19 mouse cellular contexts compared by ENCODE assay signal in genomic region chr10:25790363-25790821, GRCm38 (mm10).
DNase-seq lines count a peak whose midpoint lies in the region; ATAC-seq and TF ChIP-seq lines count a peak whose summit lies in the region.
"Had no signal": no experiment of that assay in that cellular context is flagged by ENCODE, and none has a peak within 500 bp of the region (broad histone marks: within the 10 kb centered on the region; RNA-seq: fewer than 3 reads in every experiment).

No protein-coding gene starts in this region.

- no peak overlapping the region for H3K27ac ChIP-seq in lung, embryonic 14.5 days (ENCODE audit: low read depth)
- no peak overlapping the region for H3K27ac ChIP-seq in intestine, embryonic 15.5 days
- H3K27ac ChIP-seq: hindbrain, embryonic 10.5 days; limb, embryonic 12.5 days; neural tube, embryonic 12.5 days had no signal

- no peaks in the 10 kb centered on the region for H3K4me1 ChIP-seq in lung, embryonic 14.5 days (ENCODE audit: insufficient read depth)
- no peaks in the 10 kb centered on the region for H3K4me1 ChIP-seq in lung, adult 2 months (ENCODE audit: control insufficient read depth, insufficient read depth, low read length)
- no peaks in the 10 kb centered on the region for H3K4me1 ChIP-seq in intestine, embryonic 15.5 days (replicated peaks)
- H3K4me1 ChIP-seq: hindbrain, embryonic 10.5 days; limb, embryonic 12.5 days; neural tube, embryonic 12.5 days had no signal

- no peak overlapping the region for H3K4me2 ChIP-seq in lung, embryonic 14.5 days
- H3K4me2 ChIP-seq in intestine, embryonic 15.5 days (replicated peaks), result no peak overlapping the region
- H3K4me2 ChIP-seq: limb, embryonic 12.5 days; neural tube, embryonic 12.5 days had no signal

- H3K36me3 ChIP-seq in lung, embryonic 14.5 days (ENCODE audit: insufficient read depth), result no peaks in the 10 kb centered on the region
- H3K36me3 ChIP-seq in intestine, embryonic 15.5 days, result no peaks in the 10 kb centered on the region
- H3K36me3 ChIP-seq: hindbrain, embryonic 10.5 days; limb, embryonic 12.5 days; neural tube, embryonic 12.5 days had no signal

- H3K9me3 ChIP-seq in lung, embryonic 14.5 days (ENCODE audit: low read depth, low read length), result no peaks in the 10 kb centered on the region
- H3K9me3 ChIP-seq in intestine, embryonic 15.5 days, result no peaks in the 10 kb centered on the region
- H3K9me3 ChIP-seq: hindbrain, embryonic 10.5 days; limb, embryonic 12.5 days; neural tube, embryonic 12.5 days had no signal

- TF ChIP-seq CTCF in lung, embryonic 14.5 days (IDR thresholded peaks at IDR 0.05; ENCODE audit: low read depth), result no peak
- TF ChIP-seq CTCF in lung, adult 2 months (IDR thresholded peaks at IDR 0.05; ENCODE audit: insufficient read depth, low read length), result no peak

- 59% methylated on average over 3 of the region's 3 CpGs for WGBS in lung, embryonic 14.5 days
- WGBS in lung, adult 2 months, result 59% methylated on average over 3 of the region's 3 CpGs
- 54% methylated on average over 3 of the region's 3 CpGs for WGBS in intestine, embryonic 15.5 days

- no peak overlapping the region for H3K9ac ChIP-seq in lung, embryonic 14.5 days
- H3K9ac ChIP-seq in intestine, embryonic 15.5 days, result no peak overlapping the region
- H3K9ac ChIP-seq: limb, embryonic 12.5 days; neural tube, embryonic 12.5 days had no signal

- 0 out of 2 replicates have a peak, but pooled peaks have one; percentile 41 for ATAC-seq in frontal cortex, adult (ENCODE audit: low TSS enrichment)
- ATAC-seq in lung, embryonic 14.5 days (ENCODE audit: insufficient read depth), result no peak
- ATAC-seq in intestine, embryonic 15.5 days, result no peak
- ATAC-seq: forebrain, embryonic 14.5 days; midbrain, embryonic 16.5 days had no signal

- no peak for TF ChIP-seq POLR2A in lung, adult 2 months (IDR thresholded peaks at IDR 0.05; ENCODE audit: borderline replicate concordance, extremely low read depth, low read depth, low read length)

- no peaks in the 10 kb centered on the region for H3K27me3 ChIP-seq in lung, embryonic 14.5 days (ENCODE audit: insufficient read depth, low read length)
- no peaks in the 10 kb centered on the region for H3K27me3 ChIP-seq in intestine, embryonic 15.5 days (replicated peaks)
- H3K27me3 ChIP-seq: CH12.LX; limb, embryonic 12.5 days; neural tube, embryonic 12.5 days had no signal

- no peak overlapping the region for H3K4me3 ChIP-seq in lung, embryonic 14.5 days (ENCODE audit: low read depth, low read length)
- no peak overlapping the region for H3K4me3 ChIP-seq in lung, adult 2 months (replicated peaks; ENCODE audit: extremely low read depth, low read depth, low read length)
- no peak overlapping the region for H3K4me3 ChIP-seq in intestine, embryonic 15.5 days (replicated peaks)
- H3K4me3 ChIP-seq: hindbrain, embryonic 10.5 days; limb, embryonic 12.5 days; neural tube, embryonic 12.5 days had no signal

- no peak for DNase-seq in frontal cortex, postnatal 10 days (ENCODE audit: low spot score in 2 of 2)
- peak; percentile 17 for DNase-seq in lung, embryonic 14.5 days
- no peak for DNase-seq in lung, adult 2 months
- DNase-seq in heart, adult 9 months (ENCODE audit: low spot score in 2 of 2), result peak; percentile 38 to 51
- DNase-seq in lung, postnatal 25 days (ENCODE audit: low spot score), result peak; percentile 5
- DNase-seq in layer of hippocampus, adult 18-20 months (ENCODE audit: low spot score in 2 of 2), result no peak
- DNase-seq: adrenal gland, adult 8-10 months; gastrocnemius, postnatal 10 days; kidney, adult 9 months; layer of hippocampus, adult 9-11 months; spleen, adult 18-20 months had no signal

Comparison
In these comparisons a context has a peak if more than half of its experiments do, and no peak if none do; other contexts are left out.
1. DNase-seq: peak in lung, embryonic 14.5 days (single experiment), heart, adult 9 months (2 of 2) and lung, postnatal 25 days (single experiment); none in frontal cortex, postnatal 10 days (0 of 2), lung, adult 2 months (single experiment) and layer of hippocampus, adult 18-20 months (0 of 2).